Mouse (Mus musculus) limb, embryonic 10.5 days (tissue): ENCODE results near the gene Amz2. TPM values are rescaled to one million over a fixed set of nuclear protein-coding genes. Genes with fewer than 3 reads are reported as not detected.
A peak's percentile ranks its signal among the peaks of the same experiment; 100 is the strongest.

Experiments
- DNase-seq: peaks from one replicate; pipeline ENCODE4 v3.0.0-alpha.2; 2017; ENCODE audit warnings: low spot score
- H3K27ac ChIP-seq: fragments of 300-500 bp; sonication (generic); 2 replicates; pipeline ENCODE4 v1.5.1; 2016; ENCODE audit warnings: mild to moderate bottlenecking
- H3K27me3 ChIP-seq: fragments of 300-500 bp; sonication (generic); 2 replicates; pipeline ENCODE4 v1.6.1; 2016; ENCODE audit warnings: low read depth, mild to moderate bottlenecking; ENCODE audit not compliant: poor library complexity, severe bottlenecking
- H3K36me3 ChIP-seq: fragments of 300-500 bp; sonication (generic); 2 replicates; pipeline ENCODE4 v1.6.1; 2016; ENCODE audit warnings: mild to moderate bottlenecking, moderate library complexity
- H3K4me1 ChIP-seq: fragments of 300-500 bp; sonication (generic); 2 replicates; pipeline ENCODE4 v1.6.1; 2016
- H3K4me3 ChIP-seq: fragments of 300-500 bp; sonication (generic); 2 replicates; pipeline ENCODE4 v1.5.1; 2016; ENCODE audit warnings: mild to moderate bottlenecking, moderate library complexity
- H3K9me3 ChIP-seq: fragments of 300-500 bp; sonication (generic); replicated peaks from 2 replicates; pipeline ENCODE4 v1.6.1; 2016; ENCODE audit warnings: mild to moderate bottlenecking
- WGBS: fragments of 180-500 bp; shearing (Covaris S2); methylation state at CpG from one replicate; pipeline ENCODE4 v1.1.7; 2016; 5-methylcytosine and 5-hydroxymethylcytosine counted together
- polyA plus RNA-seq: library from polyadenylated mRNA; unstranded; fragments of >200 nt; fragmentation: Nextera tagmentation; extraction: Ambion mirVana; gene quantifications from 2 replicates; pipeline ENCODE4 v1.2.1, GENCODE M21; 2016

Amz2 gene
- polyA plus RNA-seq, 1 experiment from 2014 or later, result 46.2 TPM

GRCm38 (mm10) chr11:109410197-109410980 is 15.4 kb upstream of the Amz2 start:
- no peaks in the 10 kb centered on the region for H3K36me3 ChIP-seq
- H3K4me3 ChIP-seq, result no peak overlapping the region
- no peaks in the 10 kb centered on the region for H3K9me3 ChIP-seq
- DNase-seq, result no peak
- no peak overlapping the region for H3K27ac ChIP-seq
- H3K27me3 ChIP-seq, result no peaks in the 10 kb centered on the region
- no peaks in the 10 kb centered on the region for H3K4me1 ChIP-seq
- 93% methylated on average over 15 of the region's 15 CpGs for WGBS

GRCm38 (mm10) chr11:109413617-109414016 is 12.1 kb upstream of the Amz2 start, which contains the start of gene 9930022D16Rik:
TSS of gene 9930022D16Rik (plus strand) at chr11:109413917.
- no peak for DNase-seq
- WGBS, result 88% methylated on average over 6 of the region's 6 CpGs
- no peaks in the 10 kb centered on the region for H3K4me1 ChIP-seq
- H3K9me3 ChIP-seq, result no peaks in the 10 kb centered on the region
- H3K4me3 ChIP-seq, result no peak within 1 kb of the TSS
- H3K27ac ChIP-seq, result no peak within 1 kb of the TSS
- H3K27me3 ChIP-seq, result no peaks in the 10 kb centered on the region
- no peaks in the 10 kb centered on the region for H3K36me3 ChIP-seq

GRCm38 (mm10) chr11:109414802-109415201 is 10.9 kb upstream of the Amz2 start:
- WGBS, result 92% methylated on average over 5 of the region's 5 CpGs
- H3K27ac ChIP-seq, result no peak overlapping the region
- no peak for DNase-seq
- H3K4me3 ChIP-seq, result no peak overlapping the region
- H3K9me3 ChIP-seq, result no peaks in the 10 kb centered on the region
- H3K4me1 ChIP-seq, result no peaks in the 10 kb centered on the region; the same call in 1 of the 2 replicates
- no peaks in the 10 kb centered on the region; the same call in 1 of the 2 replicates for H3K27me3 ChIP-seq
- no peaks in the 10 kb centered on the region for H3K36me3 ChIP-seq

GRCm38 (mm10) chr11:109416709-109417420 is 8.9 kb upstream of the Amz2 start:
- Histone ChIP-seq H3K4me3 (no peak overlapping the region), H3K27me3 (no peaks in the 10 kb centered on the region; the same call in 1 of the 2 replicates), H3K9me3 (no peaks in the 10 kb centered on the region), H3K4me1 (no peaks in the 10 kb centered on the region; the same call in 1 of the 2 replicates), H3K27ac (no peak overlapping the region), H3K36me3 (no peaks in the 10 kb centered on the region)
- no peak for DNase-seq
- WGBS, result 86% methylated on average over 8 of the region's 8 CpGs

- DNase-seq, result no peak
- H3K27me3 ChIP-seq, result no peaks in the 10 kb centered on the region; the same call in 1 of the 2 replicates
- H3K4me3 ChIP-seq, result no peak overlapping the region
- H3K36me3 ChIP-seq, result no peaks in the 10 kb centered on the region
- H3K27ac ChIP-seq, result no peak overlapping the region
- no peaks in the 10 kb centered on the region for H3K9me3 ChIP-seq
- H3K4me1 ChIP-seq, result no peaks in the 10 kb centered on the region; the same call in 1 of the 2 replicates
- WGBS, result 89% methylated on average over 9 of the region's 9 CpGs
These were observed 8.2 kb upstream of the Amz2 start for GRCm38 (mm10) chr11:109417472-109418040.

GRCm38 (mm10) chr11:109419461-109419860 is 6.3 kb upstream of the Amz2 start:
- 67% methylated on average over 4 of the region's 4 CpGs for WGBS
- Histone ChIP-seq H3K27me3 (no peaks in the 10 kb centered on the region; the same call in 1 of the 2 replicates), H3K4me3 (no peak overlapping the region), H3K4me1 (no peaks in the 10 kb centered on the region; the same call in 1 of the 2 replicates), H3K9me3 (no peaks in the 10 kb centered on the region), H3K27ac (no peak overlapping the region), H3K36me3 (no peaks in the 10 kb centered on the region)
- no peak for DNase-seq

- no peaks in the 10 kb centered on the region for H3K36me3 ChIP-seq
- DNase-seq, result no peak
- WGBS, result 60% methylated on average over 16 of the region's 16 CpGs
- H3K27ac ChIP-seq, result no peak overlapping the region
- H3K9me3 ChIP-seq, result no peaks in the 10 kb centered on the region
- H3K4me3 ChIP-seq, result no peak overlapping the region
- H3K4me1 ChIP-seq, result no peaks in the 10 kb centered on the region; the same call in 1 of the 2 replicates
- H3K27me3 ChIP-seq, result no peaks in the 10 kb centered on the region; the same call in 1 of the 2 replicates
These were observed 5.7 kb upstream of the Amz2 start for GRCm38 (mm10) chr11:109419961-109420566.

GRCm38 (mm10) chr11:109420567-109420962 is 5.2 kb upstream of the Amz2 start:
- 85% methylated on average over 14 of the region's 14 CpGs for WGBS
- Histone ChIP-seq H3K9me3 (no peaks in the 10 kb centered on the region), H3K4me1 (peaks cover 5% of the 10 kb centered on the region), H3K4me3 (no peak overlapping the region), H3K27ac (no peak overlapping the region), H3K27me3 (no peaks in the 10 kb centered on the region; the same call in 1 of the 2 replicates), H3K36me3 (no peaks in the 10 kb centered on the region)
- no peak for DNase-seq

- DNase-seq, result no peak
- WGBS, result 85% methylated on average over 5 of the region's 5 CpGs
- no peak overlapping the region for H3K27ac ChIP-seq
- H3K9me3 ChIP-seq, result no peaks in the 10 kb centered on the region
- H3K4me3 ChIP-seq, result no peak overlapping the region
- no peaks in the 10 kb centered on the region for H3K36me3 ChIP-seq
- no peaks in the 10 kb centered on the region; the same call in 1 of the 2 replicates for H3K27me3 ChIP-seq
- H3K4me1 ChIP-seq, result peaks cover 7% of the 10 kb centered on the region
These were observed 4.5 kb upstream of the Amz2 start for GRCm38 (mm10) chr11:109421205-109421604.

GRCm38 (mm10) chr11:109422263-109422662 is 3.5 kb upstream of the Amz2 start:
- Histone ChIP-seq H3K36me3 (no peaks in the 10 kb centered on the region), H3K4me3 (no peak overlapping the region), H3K9me3 (no peaks in the 10 kb centered on the region), H3K4me1 (peaks cover 15% of the 10 kb centered on the region), H3K27ac (no peak overlapping the region), H3K27me3 (no peaks in the 10 kb centered on the region; the same call in 1 of the 2 replicates)
- no peak for DNase-seq
- WGBS, result 99% methylated on average over 4 of the region's 4 CpGs

- Histone ChIP-seq H3K9me3 (no peaks in the 10 kb centered on the region), H3K27ac (no peak overlapping the region), H3K27me3 (no peaks in the 10 kb centered on the region; the same call in 1 of the 2 replicates), H3K36me3 (peaks cover 2% of the 10 kb centered on the region), H3K4me3 (no peak overlapping the region), H3K4me1 (peaks cover 15% of the 10 kb centered on the region)
- WGBS, result 78% methylated on average over 1 of the region's 1 CpGs
- no peak for DNase-seq
These were observed 2.5 kb upstream of the Amz2 start for GRCm38 (mm10) chr11:109423294-109423693.

GRCm38 (mm10) chr11:109426272-109426586 is 483 bp downstream of the Amz2 start:
- Histone ChIP-seq H3K27me3 (no peaks in the 10 kb centered on the region), H3K4me1 (peaks cover 15% of the 10 kb centered on the region), H3K36me3 (peaks cover 32% of the 10 kb centered on the region), H3K9me3 (no peaks in the 10 kb centered on the region), H3K4me3 (peak overlapping the region; percentile 66), H3K27ac (peak overlapping the region; percentile 89)
- WGBS, result 0% methylated on average over 11 of the region's 11 CpGs
- no peak for DNase-seq
